Mouse (Mus musculus): ENCODE measurements at regions not wholly inside any gene's neighbourhood (a gene's known extent, or its start where the extent isn't known, plus 50 kb on each side); places are given as distances from the start of the nearest gene placed in this dataset.

DNA sequence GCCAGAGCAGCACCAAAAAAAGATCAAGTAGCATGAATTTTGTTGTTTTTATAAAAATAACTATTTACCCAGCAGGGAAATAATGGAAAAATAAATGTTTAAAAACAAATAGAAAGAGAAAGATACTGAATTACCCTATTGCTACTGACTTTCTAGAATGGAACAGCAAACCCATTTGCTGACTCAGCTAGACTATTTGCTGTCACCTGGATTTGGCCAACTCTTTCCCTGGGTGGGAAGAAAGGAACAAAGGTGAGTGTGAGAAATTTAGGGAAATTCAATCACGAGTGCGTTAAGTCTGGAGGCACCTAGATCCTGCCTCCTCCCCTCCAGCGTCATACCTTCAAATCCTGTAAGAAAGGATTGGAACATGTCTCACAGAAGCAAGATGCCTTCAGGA, 110.2 kb downstream of the Tmsb4x start:
- 63% methylated on average over 3 of the region's 3 CpGs for WGBS
- no peak for ATAC-seq (ENCODE audit: low FRiP score, low read depth)

GRCm38 (mm10) chrX:167091841-167092240, 117.3 kb downstream of the Tmsb4x start:
- H3K27me3 ChIP-seq (ENCODE audit: control insufficient read depth, insufficient read depth, low read length): no peaks in the 10 kb centered on the region
- WGBS: 79% methylated on average over 1 of the region's 1 CpGs

More for the DNA sequence above, 110.2 kb downstream of the Tmsb4x start:
- no peak overlapping the region for H3K27ac ChIP-seq (replicated peaks; ENCODE audit: low read depth, low read length)
- no peaks in the 10 kb centered on the region for H3K36me3 ChIP-seq (ENCODE audit: control insufficient read depth, insufficient read depth, low read length)
- H3K9ac ChIP-seq (ENCODE audit: low read depth, low read length, severe bottlenecking): no peak overlapping the region
- H3K4me3 ChIP-seq (replicated peaks; ENCODE audit: low read length): no peak overlapping the region
- H3K27me3 ChIP-seq (ENCODE audit: control insufficient read depth, insufficient read depth, low read length): no peaks in the 10 kb centered on the region; the same call in 1 of the 2 replicates
- H3K9me3 ChIP-seq (ENCODE audit: control insufficient read depth, low read length): no peaks in the 10 kb centered on the region
- no peak for TF ChIP-seq POLR2A (IDR thresholded peaks at IDR 0.05; ENCODE audit: borderline replicate concordance, extremely low read depth, insufficient read depth, insufficient read length)
- no peak overlapping the region for H3K4me2 ChIP-seq (replicated peaks; ENCODE audit: low read depth, low read length, severe bottlenecking)
- H3K4me1 ChIP-seq (ENCODE audit: control insufficient read depth, insufficient read depth, low read length): no peaks in the 10 kb centered on the region; the same call in 1 of the 2 replicates
- DNase-seq (ENCODE audit: low spot score): no peak

GRCm38 (mm10) chrX:167088930-167089329, 120.2 kb downstream of the Tmsb4x start:
- Histone ChIP-seq H3K27me3 (ENCODE audit: control insufficient read depth, insufficient read depth, low read length) (no peaks in the 10 kb centered on the region), H3K9ac (ENCODE audit: low read depth, low read length, severe bottlenecking) (no peak overlapping the region), H3K27ac (replicated peaks; ENCODE audit: low read depth, low read length) (no peak overlapping the region), H3K36me3 (ENCODE audit: control insufficient read depth, insufficient read depth, low read length) (no peaks in the 10 kb centered on the region), H3K9me3 (ENCODE audit: control insufficient read depth, low read length) (no peaks in the 10 kb centered on the region), H3K4me1 (ENCODE audit: control insufficient read depth, insufficient read depth, low read length) (no peaks in the 10 kb centered on the region), H3K4me2 (replicated peaks; ENCODE audit: low read depth, low read length, severe bottlenecking) (no peak overlapping the region), H3K4me3 (replicated peaks; ENCODE audit: low read length) (no peak overlapping the region)
- DNase-seq (ENCODE audit: low spot score) (no peak), ATAC-seq (ENCODE audit: low FRiP score, low read depth) (no peak)
- TF ChIP-seq POLR2A (IDR thresholded peaks at IDR 0.05; ENCODE audit: borderline replicate concordance, extremely low read depth, insufficient read depth, insufficient read length): no peak
- 52% methylated on average over 3 of the region's 3 CpGs for WGBS

More at GRCm38 (mm10) chrX:167091841-167092240, 117.3 kb downstream of the Tmsb4x start:
- DNase-seq (ENCODE audit: low spot score) (no peak), ATAC-seq (ENCODE audit: low FRiP score, low read depth) (no peak)
- Histone ChIP-seq H3K9ac (ENCODE audit: low read depth, low read length, severe bottlenecking) (no peak overlapping the region), H3K36me3 (ENCODE audit: control insufficient read depth, insufficient read depth, low read length) (no peaks in the 10 kb centered on the region), H3K4me3 (replicated peaks; ENCODE audit: low read length) (no peak overlapping the region), H3K9me3 (ENCODE audit: control insufficient read depth, low read length) (no peaks in the 10 kb centered on the region), H3K4me1 (ENCODE audit: control insufficient read depth, insufficient read depth, low read length) (no peaks in the 10 kb centered on the region), H3K27ac (replicated peaks; ENCODE audit: low read depth, low read length) (no peak overlapping the region), H3K4me2 (replicated peaks; ENCODE audit: low read depth, low read length, severe bottlenecking) (no peak overlapping the region)
- no peak for TF ChIP-seq POLR2A (IDR thresholded peaks at IDR 0.05; ENCODE audit: borderline replicate concordance, extremely low read depth, insufficient read depth, insufficient read length)

DNA sequence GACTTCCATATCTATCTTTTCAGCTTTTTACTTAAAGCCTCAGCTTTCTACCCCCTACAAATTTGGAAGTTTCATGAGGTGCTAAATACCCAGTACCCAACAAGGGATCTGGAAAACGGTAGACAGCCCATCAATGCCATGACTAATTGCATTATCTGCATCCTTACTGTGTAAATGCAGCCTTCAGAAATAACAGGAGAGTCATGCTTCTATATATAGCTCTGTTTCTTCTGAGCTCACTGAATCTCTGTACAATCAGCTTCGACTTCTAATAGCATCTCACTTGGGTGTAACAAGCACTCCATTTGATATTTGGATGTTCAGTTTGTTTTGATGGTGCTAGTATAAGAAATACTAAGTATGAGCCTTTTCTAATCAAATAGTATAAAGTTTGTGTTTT, 120.7 kb downstream of the Tmsb4x start:
- H3K27ac ChIP-seq (replicated peaks; ENCODE audit: low read depth, low read length): no peak overlapping the region
- no peak overlapping the region for H3K4me2 ChIP-seq (replicated peaks; ENCODE audit: low read depth, low read length, severe bottlenecking)
- H3K36me3 ChIP-seq (ENCODE audit: control insufficient read depth, insufficient read depth, low read length): no peaks in the 10 kb centered on the region
- DNase-seq (ENCODE audit: low spot score) (no peak), ATAC-seq (ENCODE audit: low FRiP score, low read depth) (no peak)
- 60% methylated on average over 2 of the region's 2 CpGs for WGBS
- no peak overlapping the region for H3K9ac ChIP-seq (ENCODE audit: low read depth, low read length, severe bottlenecking)
- no peaks in the 10 kb centered on the region for H3K27me3 ChIP-seq (ENCODE audit: control insufficient read depth, insufficient read depth, low read length)
- H3K9me3 ChIP-seq (ENCODE audit: control insufficient read depth, low read length): no peaks in the 10 kb centered on the region
- no peak for TF ChIP-seq POLR2A (IDR thresholded peaks at IDR 0.05; ENCODE audit: borderline replicate concordance, extremely low read depth, insufficient read depth, insufficient read length)
- no peak overlapping the region for H3K4me3 ChIP-seq (replicated peaks; ENCODE audit: low read length)
- no peaks in the 10 kb centered on the region for H3K4me1 ChIP-seq (ENCODE audit: control insufficient read depth, insufficient read depth, low read length)

DNA sequence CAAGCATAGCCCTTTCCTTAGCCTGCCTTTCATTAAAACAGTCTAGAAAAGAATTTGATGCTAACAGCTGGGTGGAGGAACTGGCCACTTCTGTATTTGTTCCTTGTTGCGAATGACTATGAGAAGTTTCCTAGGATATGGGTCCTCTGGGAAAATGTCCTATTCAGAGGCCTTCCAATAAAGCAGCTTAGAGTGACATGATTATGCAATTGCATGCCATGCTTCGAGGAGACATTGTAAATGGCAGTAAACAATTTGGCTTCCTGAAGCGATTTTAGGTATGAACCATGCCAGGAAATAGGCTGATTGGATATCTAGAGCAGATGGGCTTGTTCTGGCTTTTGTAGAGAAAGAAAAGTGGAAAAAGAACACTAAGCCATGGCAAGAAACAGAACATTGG, 128.3 kb downstream of the Tmsb4x start:
- DNase-seq (ENCODE audit: low spot score): no peak
- no peak overlapping the region for H3K4me3 ChIP-seq (replicated peaks; ENCODE audit: low read length)
- no peaks in the 10 kb centered on the region for H3K9me3 ChIP-seq (ENCODE audit: control insufficient read depth, low read length)
- no peak for TF ChIP-seq POLR2A (IDR thresholded peaks at IDR 0.05; ENCODE audit: borderline replicate concordance, extremely low read depth, insufficient read depth, insufficient read length)
- no peak overlapping the region for H3K4me2 ChIP-seq (replicated peaks; ENCODE audit: low read depth, low read length, severe bottlenecking)
- H3K27me3 ChIP-seq (ENCODE audit: control insufficient read depth, insufficient read depth, low read length): no peaks in the 10 kb centered on the region; the same call in 1 of the 2 replicates
- H3K36me3 ChIP-seq (ENCODE audit: control insufficient read depth, insufficient read depth, low read length): no peaks in the 10 kb centered on the region
- 66% methylated on average over 3 of the region's 3 CpGs for WGBS
- no peaks in the 10 kb centered on the region for H3K4me1 ChIP-seq (ENCODE audit: control insufficient read depth, insufficient read depth, low read length)
- H3K27ac ChIP-seq (replicated peaks; ENCODE audit: low read depth, low read length): no peak overlapping the region
- H3K9ac ChIP-seq (ENCODE audit: low read depth, low read length, severe bottlenecking): no peak overlapping the region
- no peak for ATAC-seq (ENCODE audit: low FRiP score, low read depth)

DNA sequence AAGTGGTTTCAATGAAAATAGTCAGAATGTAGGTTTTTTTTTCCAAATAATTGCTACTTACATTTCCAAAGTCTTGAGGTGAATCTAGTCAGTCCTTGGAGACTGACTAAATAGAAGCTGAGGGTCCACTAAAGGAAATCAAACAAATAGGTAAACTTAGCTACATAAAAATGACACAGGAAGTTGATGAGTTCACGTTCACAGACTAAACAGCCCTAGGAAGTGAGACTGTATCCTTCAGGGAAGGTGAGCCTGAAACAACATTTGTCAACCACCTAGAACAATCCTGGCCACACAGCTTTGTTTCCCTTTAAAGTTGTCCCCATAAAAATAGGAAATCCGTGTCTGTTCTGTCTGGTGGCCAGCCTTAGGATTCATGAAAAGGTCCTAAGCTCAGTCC, 140.0 kb downstream of the Tmsb4x start:
- no peaks in the 10 kb centered on the region for H3K9me3 ChIP-seq (ENCODE audit: control insufficient read depth, low read length)
- TF ChIP-seq POLR2A (IDR thresholded peaks at IDR 0.05; ENCODE audit: borderline replicate concordance, extremely low read depth, insufficient read depth, insufficient read length): no peak
- H3K9ac ChIP-seq (ENCODE audit: low read depth, low read length, severe bottlenecking): no peak overlapping the region
- no peak overlapping the region for H3K4me3 ChIP-seq (replicated peaks; ENCODE audit: low read length)
- H3K36me3 ChIP-seq (ENCODE audit: control insufficient read depth, insufficient read depth, low read length): no peaks in the 10 kb centered on the region
- no peaks in the 10 kb centered on the region for H3K4me1 ChIP-seq (ENCODE audit: control insufficient read depth, insufficient read depth, low read length)
- no peak for DNase-seq (ENCODE audit: low spot score)
- WGBS: 50% methylated on average over 2 of the region's 2 CpGs
- no peaks in the 10 kb centered on the region for H3K27me3 ChIP-seq (ENCODE audit: control insufficient read depth, insufficient read depth, low read length)
- no peak overlapping the region for H3K27ac ChIP-seq (replicated peaks; ENCODE audit: low read depth, low read length)
- no peak overlapping the region for H3K4me2 ChIP-seq (replicated peaks; ENCODE audit: low read depth, low read length, severe bottlenecking)
- no peak for ATAC-seq (ENCODE audit: low FRiP score, low read depth)

Data from limb, embryonic 14.5 days (tissue).